Mouse (Mus musculus) liver, embryonic 16.5 days (tissue): ENCODE measurements at regions not wholly inside any gene's neighbourhood (a gene's known extent, or its start where the extent isn't known, plus 50 kb on each side); places are given as distances from the start of the nearest gene placed in this dataset.
A peak's percentile ranks its signal among the peaks of the same experiment; 100 is the strongest.
"Not testable (repeated sequence)": the region's sequence is repeated elsewhere in the genome, so short reads cannot be mapped to it uniquely, and the experiment has no call there.

ENCODE experiments used
- ATAC-seq: fragments of 200-750 bp; cut with Nextera tagmentation; 2 replicates; pipeline ENCODE4 v1.8.0; 2017; ENCODE audit warnings: low read depth, mild to moderate bottlenecking, moderate number of reproducible peaks, moderate library complexity
- H3K27ac ChIP-seq: fragments of 300-500 bp; sonication (generic); 2 replicates; pipeline ENCODE4 v1.5.1; 2014; ENCODE audit warnings: mild to moderate bottlenecking, low read length
- H3K27me3 ChIP-seq: fragments of 300-500 bp; sonication (generic); 2 replicates; pipeline ENCODE4 v1.6.1; 2014; ENCODE audit warnings: low read depth, low read length, mixed read lengths; ENCODE audit not compliant: control insufficient read depth, insufficient read depth
- H3K36me3 ChIP-seq: fragments of 300-500 bp; sonication (generic); 2 replicates; pipeline ENCODE4 v1.6.1; 2014; ENCODE audit warnings: mild to moderate bottlenecking; ENCODE audit not compliant: control insufficient read depth, insufficient read depth
- H3K4me1 ChIP-seq: fragments of 300-500 bp; sonication (generic); 2 replicates; pipeline ENCODE4 v1.6.1; 2014; ENCODE audit warnings: low read depth, low read length, mixed read lengths; ENCODE audit not compliant: control insufficient read depth
- H3K4me2 ChIP-seq: fragments of 300-500 bp; sonication (generic); 2 replicates; pipeline ENCODE4 v1.6.1; 2014; ENCODE audit warnings: low read depth, low read length, mixed read lengths
- H3K4me3 ChIP-seq: fragments of 300-500 bp; sonication (generic); 2 replicates; pipeline ENCODE4 v1.5.1; 2014; ENCODE audit warnings: low read depth, mild to moderate bottlenecking, low read length
- H3K9ac ChIP-seq: fragments of 300-500 bp; sonication (generic); 2 replicates; pipeline ENCODE4 v1.6.1; 2014; ENCODE audit warnings: low read depth, low read length
- H3K9me3 ChIP-seq: fragments of 300-500 bp; sonication (generic); replicated peaks from 2 replicates; pipeline ENCODE4 v1.6.1; 2016; ENCODE audit warnings: low read length; ENCODE audit not compliant: control insufficient read depth
- WGBS: fragments of 180-500 bp; shearing (Covaris S2); extraction: QIAGEN DNeasy Blood & Tissue Kit; methylation state at CpG from one replicate; pipeline ENCODE4 v1.1.7; 2014; ENCODE audit not compliant: insufficient replicate concordance; 5-methylcytosine and 5-hydroxymethylcytosine counted together

DNA sequence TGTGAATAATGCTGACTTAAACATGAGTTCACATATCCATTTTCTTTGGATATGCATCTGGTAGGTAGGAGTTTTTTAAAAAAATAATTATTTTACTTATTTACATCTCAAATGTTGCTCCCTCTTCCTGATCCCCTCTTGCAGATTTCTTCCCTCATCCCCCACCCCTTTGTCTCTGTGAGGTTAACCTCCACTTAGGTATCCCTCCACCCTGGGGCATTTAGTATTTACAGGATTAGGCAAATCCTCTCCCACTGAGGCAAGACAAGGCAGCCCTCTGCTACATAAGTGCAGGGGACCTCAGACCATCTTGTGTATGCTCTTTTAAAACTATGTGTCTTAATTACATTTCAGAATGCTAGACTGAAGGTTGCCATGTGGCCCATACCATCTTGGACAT is 155.2 kb upstream of the Shcbp1 start:
- Histone ChIP-seq H3K27me3 (no peaks in the 10 kb centered on the region), H3K4me1 (no peaks in the 10 kb centered on the region), H3K4me3 (no peak overlapping the region), H3K9ac (no peak overlapping the region), H3K27ac (no peak overlapping the region), H3K4me2 (no peak overlapping the region), H3K9me3 (no peaks in the 10 kb centered on the region), H3K36me3 (no peaks in the 10 kb centered on the region)
- ATAC-seq: no peak

DNA sequence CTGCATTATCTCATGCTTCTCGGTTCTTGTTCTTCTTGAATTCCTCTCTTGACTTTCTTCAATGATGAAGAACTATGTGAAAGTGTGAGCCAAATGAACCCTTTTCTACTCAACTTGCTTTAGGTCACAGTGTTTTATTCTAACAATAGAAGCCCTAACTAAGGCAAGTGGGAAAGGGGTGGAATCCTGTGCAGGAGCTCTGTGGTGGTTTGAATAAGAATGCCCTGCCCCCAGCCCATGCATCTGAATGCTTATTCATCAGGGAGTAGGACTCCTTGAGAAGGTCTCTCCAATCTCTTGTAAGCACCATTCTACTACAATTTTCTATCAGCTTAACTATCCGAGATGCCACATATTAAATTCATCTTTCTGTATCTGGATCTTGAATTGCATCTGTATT is 154.7 kb upstream of the Shcbp1 start:
- Histone ChIP-seq H3K4me1 (no peaks in the 10 kb centered on the region), H3K27me3 (no peaks in the 10 kb centered on the region), H3K9me3 (no peaks in the 10 kb centered on the region), H3K9ac (no peak overlapping the region), H3K4me3 (no peak overlapping the region), H3K27ac (no peak overlapping the region), H3K36me3 (no peaks in the 10 kb centered on the region), H3K4me2 (no peak overlapping the region)
- WGBS: 35% methylated on average over 2 of the region's 2 CpGs
- no peak for ATAC-seq

DNA sequence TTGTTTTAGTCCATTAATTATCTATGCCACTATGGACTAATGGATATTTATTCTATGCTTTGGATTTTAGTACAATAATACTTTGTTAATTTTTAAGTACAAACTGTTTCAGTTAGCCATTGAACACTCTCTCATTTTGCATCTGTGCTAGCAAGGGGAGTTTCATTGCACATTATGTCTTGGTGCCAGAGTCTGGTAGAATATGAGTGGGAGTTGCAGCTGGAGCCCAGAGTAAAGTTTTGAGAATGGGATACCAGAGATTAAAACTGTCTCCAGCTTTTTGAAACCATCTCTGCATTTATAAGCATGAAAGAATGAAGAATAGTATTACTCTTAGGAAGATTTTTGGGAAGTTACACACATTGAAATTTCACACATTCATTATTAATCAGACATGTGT is 137.1 kb upstream of the Shcbp1 start:
- Histone ChIP-seq H3K9ac (no peak overlapping the region), H3K4me1 (no peaks in the 10 kb centered on the region), H3K36me3 (no peaks in the 10 kb centered on the region), H3K9me3 (no peaks in the 10 kb centered on the region), H3K27ac (no peak overlapping the region), H3K27me3 (no peaks in the 10 kb centered on the region), H3K4me3 (no peak overlapping the region), H3K4me2 (no peak overlapping the region)
- no peak for ATAC-seq

DNA sequence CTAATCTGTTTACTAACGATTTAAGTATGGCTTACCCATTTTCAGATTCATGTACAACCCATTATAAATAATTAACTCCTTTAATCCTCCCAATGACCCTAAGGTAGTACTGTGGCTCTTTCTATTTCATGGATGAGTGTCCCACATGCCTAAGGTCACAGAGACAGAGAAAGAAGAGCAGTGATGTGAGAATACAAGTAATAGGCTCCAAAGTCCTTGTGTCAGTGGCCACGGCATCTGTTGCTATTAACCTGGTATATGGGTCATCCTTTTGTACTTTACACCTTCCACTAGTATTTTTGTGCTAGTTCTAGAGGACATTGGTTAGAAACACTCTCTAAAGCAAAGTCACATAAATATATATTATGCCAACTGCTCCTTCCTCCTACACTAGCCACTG is 115.7 kb upstream of the Shcbp1 start:
- no peak for ATAC-seq
- Histone ChIP-seq H3K27me3 (no peaks in the 10 kb centered on the region), H3K9ac (no peak overlapping the region), H3K36me3 (no peaks in the 10 kb centered on the region), H3K27ac (no peak overlapping the region), H3K4me1 (no peaks in the 10 kb centered on the region), H3K4me2 (no peak overlapping the region), H3K4me3 (no peak overlapping the region), H3K9me3 (no peaks in the 10 kb centered on the region)
- 55% methylated on average over 2 of the region's 2 CpGs for whole genome bisulfite sequencing

DNA sequence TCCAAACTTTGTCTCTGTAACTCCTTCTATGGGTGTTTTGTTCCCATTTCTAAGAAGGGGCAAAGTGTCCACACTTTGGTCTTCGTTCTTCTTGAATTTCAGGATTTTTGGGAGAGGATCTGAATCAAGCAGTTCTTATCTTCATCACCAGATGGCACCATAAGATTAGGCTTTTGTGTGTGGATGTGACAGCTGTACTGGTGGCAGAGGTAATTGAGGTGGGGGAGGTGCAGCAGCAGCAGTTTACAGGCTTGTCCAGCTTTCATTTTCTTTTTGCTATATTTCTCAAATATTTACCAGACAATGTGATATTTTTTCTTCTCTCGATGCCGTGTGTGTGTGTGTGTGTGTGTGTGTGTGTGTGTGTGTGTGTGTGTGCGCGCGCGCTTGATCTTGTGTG is 89.4 kb upstream of the Shcbp1 start:
- H3K27ac ChIP-seq, H3K36me3 ChIP-seq, H3K4me3 ChIP-seq, ATAC-seq, H3K9me3 ChIP-seq, H3K9ac ChIP-seq, H3K27me3 ChIP-seq, H3K4me2 ChIP-seq, H3K4me1 ChIP-seq: not testable (repeated sequence)
- 60% methylated on average over 7 of the region's 7 CpGs for WGBS

DNA sequence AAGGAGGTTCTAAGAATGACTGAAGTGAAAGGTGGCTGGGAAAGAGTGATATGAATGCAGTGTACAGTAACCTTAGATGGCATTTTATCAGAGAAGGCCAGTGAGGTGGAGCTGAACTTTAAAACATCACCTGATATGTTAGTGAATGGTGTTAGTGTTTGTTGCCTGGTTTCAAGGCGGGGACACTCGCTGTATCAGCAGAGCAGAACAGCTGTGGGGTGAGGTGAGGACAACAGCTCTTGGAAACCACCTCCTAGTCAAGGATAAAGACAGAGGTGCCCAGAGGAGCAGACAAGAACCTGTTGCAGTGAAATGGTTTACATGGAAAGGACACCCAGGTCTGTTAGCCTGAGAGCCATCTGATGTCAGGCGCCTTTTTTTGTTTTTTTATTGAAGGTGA is 59.7 kb upstream of the Shcbp1 start:
- H3K4me2 ChIP-seq: no peak overlapping the region
- H3K36me3 ChIP-seq: no peaks in the 10 kb centered on the region
- H3K4me1 ChIP-seq: no peaks in the 10 kb centered on the region
- no peak overlapping the region for H3K27ac ChIP-seq
- H3K4me3 ChIP-seq: no peak overlapping the region
- peak; percentile 48; the same call in 1 of the 2 replicates for ATAC-seq
- H3K27me3 ChIP-seq: no peaks in the 10 kb centered on the region
- H3K9me3 ChIP-seq: no peaks in the 10 kb centered on the region
- no peak overlapping the region for H3K9ac ChIP-seq
- WGBS: 57% methylated on average over 3 of the region's 3 CpGs

DNA sequence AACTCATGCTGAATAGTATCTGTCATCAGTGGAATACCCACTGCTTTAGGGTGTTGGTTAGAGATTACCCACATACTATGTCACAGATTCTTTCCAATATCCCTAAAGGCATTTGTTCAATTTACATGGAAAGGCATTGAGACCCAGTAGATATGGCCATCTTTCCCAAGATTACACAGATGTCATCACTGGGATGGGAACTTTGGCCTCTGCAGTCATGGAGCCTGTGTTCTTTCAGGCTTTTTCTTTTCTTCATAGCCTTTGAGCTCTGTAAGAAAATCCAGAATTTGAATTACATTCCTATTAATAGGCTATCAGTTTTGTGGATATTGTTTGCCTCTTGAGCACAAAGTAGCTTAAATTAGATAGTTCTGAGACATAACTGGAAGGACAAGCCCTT is 59.2 kb upstream of the Shcbp1 start:
- no peak overlapping the region for H3K9ac ChIP-seq
- no peak for ATAC-seq
- peak overlapping the region; percentile 73; the same call in 1 of the 2 replicates for H3K27ac ChIP-seq
- no peaks in the 10 kb centered on the region for H3K9me3 ChIP-seq
- H3K36me3 ChIP-seq: no peaks in the 10 kb centered on the region
- H3K4me3 ChIP-seq: no peak overlapping the region
- no peaks in the 10 kb centered on the region for H3K4me1 ChIP-seq
- no peak overlapping the region for H3K4me2 ChIP-seq
- H3K27me3 ChIP-seq: no peaks in the 10 kb centered on the region

DNA sequence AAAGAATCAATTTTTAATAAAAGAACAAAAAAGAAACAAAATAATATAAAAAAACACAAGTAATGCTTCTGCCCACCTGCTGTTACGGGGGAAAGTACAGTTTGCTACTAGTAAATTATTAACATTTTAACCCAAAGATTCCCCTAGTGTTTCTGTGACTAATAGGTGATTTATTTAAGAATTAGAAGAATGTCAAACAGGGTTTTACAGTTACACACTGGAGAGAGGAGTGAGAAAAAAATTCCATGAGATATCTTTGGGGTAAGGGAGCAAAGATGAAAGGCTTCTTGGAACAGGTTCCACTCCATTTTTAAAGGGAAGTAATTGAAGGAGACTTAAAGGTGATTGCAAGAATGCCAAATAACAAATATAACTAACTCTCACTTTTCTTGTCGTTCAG is 58.4 kb upstream of the Shcbp1 start:
- ATAC-seq: peak; percentile 77

DNA sequence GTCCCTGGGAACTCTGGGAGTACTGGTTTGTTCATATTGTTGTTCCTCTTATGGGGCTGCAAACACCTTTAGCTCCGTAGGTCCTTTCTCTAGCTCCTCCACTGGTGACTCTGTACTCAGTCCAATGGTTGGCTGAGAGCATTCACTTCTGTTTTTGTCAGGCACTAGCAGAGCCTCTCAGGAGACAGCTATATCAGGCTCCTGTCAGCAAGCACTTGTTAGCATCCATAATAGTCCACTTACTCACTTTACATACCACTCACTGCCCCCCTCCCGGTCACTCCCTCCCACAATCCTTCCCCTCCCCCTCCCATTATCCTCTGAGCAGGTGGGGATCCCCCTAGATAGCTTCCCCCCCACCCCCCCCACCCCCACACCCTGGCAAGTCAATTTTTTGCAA is 57.3 kb upstream of the Shcbp1 start:
- Histone ChIP-seq H3K4me3 (no peak overlapping the region), H3K9me3 (no peaks in the 10 kb centered on the region), H3K27ac (no peak overlapping the region), H3K27me3 (no peaks in the 10 kb centered on the region), H3K36me3 (no peaks in the 10 kb centered on the region), H3K9ac (no peak overlapping the region), H3K4me2 (no peak overlapping the region), H3K4me1 (no peaks in the 10 kb centered on the region)
- 62% methylated on average over 2 of the region's 2 CpGs for WGBS
- no peak for ATAC-seq

More for the DNA sequence above, 58.4 kb upstream of the Shcbp1 start:
- H3K36me3 ChIP-seq: no peaks in the 10 kb centered on the region
- no peaks in the 10 kb centered on the region for H3K4me1 ChIP-seq
- H3K4me2 ChIP-seq: no peak overlapping the region
- H3K27ac ChIP-seq: no peak overlapping the region
- 41% methylated on average over 2 of the region's 2 CpGs for WGBS
- H3K4me3 ChIP-seq: no peak overlapping the region
- no peak overlapping the region for H3K9ac ChIP-seq
- no peaks in the 10 kb centered on the region for H3K27me3 ChIP-seq
- H3K9me3 ChIP-seq: no peaks in the 10 kb centered on the region
